Mouse (Mus musculus): ENCODE measurements around the gene Klhl23.
"Not testable (repeated sequence)": the region's sequence is repeated elsewhere in the genome, so short reads cannot be mapped to it uniquely, and the experiment has no call there.

Klhl23 gene

GRCm38 (mm10) chr2:69821711-69822110, at the start of gene Klhl23:
TSS of gene Klhl23 (plus strand) at chr2:69821944.
- no peak for DNase-seq (ENCODE audit: low read depth, low spot score)

GRCm38 (mm10) chr2:69773331-69773730, 48.4 kb upstream of the Klhl23 start:
- peak; percentile 66 for DNase-seq (ENCODE audit: low read depth, low spot score)

DNA sequence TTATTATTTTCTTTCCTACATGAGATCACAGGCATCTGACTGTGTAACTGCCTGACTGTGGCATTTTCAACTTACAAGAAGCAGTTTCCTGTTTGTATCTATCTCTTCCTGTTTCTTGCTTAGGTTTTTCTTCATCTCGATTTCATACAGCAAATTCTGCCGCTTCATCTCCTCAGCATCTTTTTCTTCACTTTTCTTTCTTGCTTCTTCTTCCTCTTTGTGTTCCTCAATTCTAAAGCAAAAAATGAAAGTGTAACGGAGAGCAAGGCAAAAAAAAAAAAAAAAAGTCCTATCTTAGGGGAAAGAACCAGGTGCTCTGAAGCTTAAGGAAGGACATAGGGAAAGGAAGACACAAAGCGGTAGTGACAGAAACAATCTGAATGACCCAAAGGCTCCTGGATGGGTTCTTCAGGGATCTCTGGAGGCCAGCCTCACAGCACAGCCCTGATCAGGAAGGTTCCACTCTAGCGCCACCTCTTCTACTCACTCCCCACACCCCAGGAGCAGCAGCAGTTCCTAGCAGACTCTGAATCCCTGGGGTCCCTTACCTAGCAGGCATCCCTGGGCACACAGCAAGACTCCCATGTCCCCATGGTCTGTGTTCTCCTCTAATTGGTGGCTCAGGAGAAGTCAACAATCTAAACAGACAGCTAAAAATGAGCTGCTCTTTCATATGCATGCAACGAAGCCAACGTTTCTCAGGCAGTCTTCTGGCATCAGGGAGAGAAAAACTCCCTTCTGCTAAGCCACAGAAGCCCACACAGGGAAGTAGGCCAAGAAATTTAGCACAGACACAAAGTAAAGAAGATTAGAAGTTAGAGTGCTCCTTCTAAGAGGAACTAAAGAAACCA, 43.5 kb upstream of the Klhl23 start:
- peak; percentile 60 for DNase-seq (ENCODE audit: low read depth, low spot score)

GRCm38 (mm10) chr2:69778836-69779177, 42.9 kb upstream of the Klhl23 start:
- peak; percentile 46 for DNase-seq (ENCODE audit: low read depth, low spot score)

DNA sequence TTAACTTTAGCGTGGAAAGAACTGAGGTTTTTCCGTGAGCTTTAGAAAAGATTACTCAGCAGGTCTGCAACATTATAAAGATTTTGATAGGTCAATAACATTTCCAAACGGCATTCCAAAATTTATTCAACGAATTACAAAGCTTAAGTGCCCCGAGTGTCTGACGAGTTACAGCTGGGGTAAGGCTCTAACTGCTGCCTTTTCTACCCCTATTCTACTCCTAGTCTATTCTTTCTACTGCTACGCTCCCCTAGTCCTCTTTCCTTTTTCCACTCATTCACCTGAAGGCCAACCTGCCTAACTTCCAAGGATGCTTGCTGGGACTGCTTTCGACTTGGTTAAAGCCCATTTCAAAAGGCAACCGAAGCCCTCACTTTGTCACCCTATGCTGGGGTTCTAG, 32.8 kb upstream of the Klhl23 start:
- no peak for DNase-seq (ENCODE audit: low read depth, low spot score)

- DNase-seq (ENCODE audit: low read depth, low spot score): peak; percentile 99
Measured at GRCm38 (mm10) chr2:69789429-69790069, 32.2 kb upstream of the Klhl23 start, which contains the start of the genes Ccdc173 and Phospho2. TSS of gene Ccdc173 (minus strand) at chr2:69789575. TSS of gene Phospho2 (plus strand) at chr2:69789623.

- DNase-seq (ENCODE audit: low read depth, low spot score): peak; percentile 95
Measured at GRCm38 (mm10) chr2:69790285-69790684, 31.5 kb upstream of the Klhl23 start.

- no peak for DNase-seq (ENCODE audit: low read depth, low spot score)
Measured at GRCm38 (mm10) chr2:69790722-69791121, 31.0 kb upstream of the Klhl23 start.

DNA sequence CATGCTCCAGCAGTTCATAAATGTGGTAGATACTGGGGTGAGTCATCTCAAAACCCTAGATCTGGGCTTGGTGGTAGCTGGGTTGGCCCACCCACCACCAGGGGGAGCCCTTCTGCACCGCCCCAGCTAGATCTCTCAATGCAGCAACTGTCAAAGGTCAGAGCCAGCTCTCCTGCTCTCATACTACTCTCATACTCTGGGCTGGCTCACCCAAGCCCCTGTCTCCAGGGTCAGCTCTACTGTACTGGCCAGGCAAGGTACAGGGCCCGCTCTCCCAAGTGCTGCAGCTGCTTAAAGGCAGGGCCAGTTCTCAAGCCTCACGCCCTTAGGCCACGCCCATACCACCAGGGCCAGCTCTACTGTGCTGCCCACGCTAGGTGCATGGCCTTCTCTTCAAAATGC, 18.8 kb upstream of the Klhl23 start:
- peak; percentile 35 for DNase-seq (ENCODE audit: low read depth, low spot score)

DNA sequence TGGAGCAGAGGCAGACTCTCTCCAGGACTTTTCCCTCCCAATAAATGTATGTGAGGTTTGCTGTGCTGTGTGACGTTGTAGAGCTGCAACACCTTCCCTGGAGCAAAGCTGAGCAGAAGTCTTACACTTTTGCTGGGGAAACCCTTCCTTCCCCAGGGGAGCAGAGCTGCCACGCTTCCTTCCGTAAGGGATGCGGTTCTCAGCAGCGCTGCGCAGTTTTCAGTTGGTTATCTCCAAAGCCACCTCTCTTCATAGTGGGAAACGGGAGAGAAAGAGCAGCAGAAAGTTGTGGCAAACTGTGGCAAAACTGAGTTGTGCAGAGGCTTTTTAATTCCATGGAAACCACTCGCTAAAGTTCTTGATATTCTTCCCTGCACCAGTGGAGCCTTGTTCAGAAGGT, 18.0 kb upstream of the Klhl23 start:
- DNase-seq (ENCODE audit: low read depth, low spot score): no peak

DNA sequence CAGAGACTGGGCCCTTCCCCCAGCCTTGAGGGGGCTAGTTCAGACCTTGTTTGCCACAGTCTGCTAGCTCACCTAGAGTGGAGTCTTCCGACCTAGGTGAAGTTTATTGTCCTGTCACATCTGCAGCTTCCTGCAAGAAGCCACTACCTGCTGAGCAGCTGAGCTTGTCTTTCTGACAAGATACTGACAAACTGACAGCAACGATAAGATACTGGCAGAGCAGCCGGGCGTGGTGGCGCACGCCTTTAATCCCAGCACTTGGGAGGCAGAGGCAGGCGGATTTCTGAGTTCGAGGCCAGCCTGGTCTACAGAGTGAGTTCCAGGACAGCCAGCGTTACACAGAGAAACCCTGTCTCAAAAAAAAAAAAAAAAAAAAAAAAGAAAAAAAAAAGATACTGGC, 17.1 kb upstream of the Klhl23 start:
- DNase-seq (ENCODE audit: low read depth, low spot score): not testable (repeated sequence)

GRCm38 (mm10) chr2:69810169-69810568, 11.6 kb upstream of the Klhl23 start:
- no peak for DNase-seq (ENCODE audit: low read depth, low spot score)

DNA sequence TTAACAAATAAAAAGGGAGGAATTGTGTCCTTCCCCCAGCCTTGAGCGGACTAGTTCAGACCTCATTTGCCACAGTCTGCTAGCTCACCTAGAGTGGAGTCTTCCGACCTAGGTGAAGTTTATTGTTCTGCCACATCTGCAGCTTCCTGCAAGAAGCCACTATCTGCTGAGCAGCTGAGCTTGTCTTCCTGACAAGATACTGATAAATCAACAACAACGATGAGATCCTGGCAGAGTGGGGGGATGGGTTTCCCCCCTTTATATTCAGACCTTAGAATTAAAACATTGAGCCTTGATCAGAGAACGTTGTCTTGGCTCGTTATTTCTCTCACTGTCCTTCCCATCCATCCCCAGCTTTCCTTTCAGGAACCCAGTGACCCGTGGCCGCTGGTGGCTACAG, 10.4 kb upstream of the Klhl23 start:
- not testable (repeated sequence) for DNase-seq (ENCODE audit: low read depth, low spot score)

GRCm38 (mm10) chr2:69816575-69816974, 5.2 kb upstream of the Klhl23 start:
- DNase-seq (ENCODE audit: low read depth, low spot score): peak; percentile 29

- DNase-seq (ENCODE audit: low read depth, low spot score): no peak
Measured at GRCm38 (mm10) chr2:69818350-69819085, 3.2 kb upstream of the Klhl23 start.

GRCm38 (mm10) chr2:69820201-69820600, 1.5 kb upstream of the Klhl23 start:
- DNase-seq (ENCODE audit: low read depth, low spot score): no peak

- peak; percentile 80 for DNase-seq (ENCODE audit: low read depth, low spot score)
Measured at GRCm38 (mm10) chr2:69822361-69823128, 801 bp downstream of the Klhl23 start.

DNA sequence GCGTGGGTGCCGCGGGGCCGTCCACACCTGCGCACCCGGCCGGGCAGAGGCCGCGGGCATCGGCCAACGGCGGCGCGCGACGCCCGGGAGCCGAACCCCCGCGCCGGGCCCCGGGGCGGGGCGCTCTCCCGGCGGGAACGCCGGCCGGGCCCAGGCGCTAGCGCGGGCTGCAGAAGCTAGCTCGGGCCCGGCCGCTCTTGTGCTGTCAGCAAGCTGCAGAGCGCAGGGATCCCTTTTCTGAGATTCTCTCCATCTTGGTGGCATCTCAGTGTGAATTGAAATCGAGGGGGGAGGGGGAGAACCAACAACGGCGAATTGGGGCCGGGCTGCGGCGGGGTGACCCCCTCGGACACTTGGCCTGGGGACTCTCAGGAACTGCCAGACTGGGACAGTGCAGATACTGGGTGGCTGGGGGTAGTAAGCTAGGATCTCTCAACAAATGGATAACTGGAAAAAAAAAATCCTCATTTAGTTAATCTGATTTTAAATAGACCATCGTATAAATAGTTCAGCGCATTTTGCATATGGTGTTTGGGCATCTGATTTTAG, 1.5 kb downstream of the Klhl23 start:
- peak; percentile 77 for DNase-seq (ENCODE audit: low read depth, low spot score)

GRCm38 (mm10) chr2:69825898-69826297, 4.2 kb downstream of the Klhl23 start:
- peak; percentile 73 for DNase-seq (ENCODE audit: low read depth, low spot score)

DNA sequence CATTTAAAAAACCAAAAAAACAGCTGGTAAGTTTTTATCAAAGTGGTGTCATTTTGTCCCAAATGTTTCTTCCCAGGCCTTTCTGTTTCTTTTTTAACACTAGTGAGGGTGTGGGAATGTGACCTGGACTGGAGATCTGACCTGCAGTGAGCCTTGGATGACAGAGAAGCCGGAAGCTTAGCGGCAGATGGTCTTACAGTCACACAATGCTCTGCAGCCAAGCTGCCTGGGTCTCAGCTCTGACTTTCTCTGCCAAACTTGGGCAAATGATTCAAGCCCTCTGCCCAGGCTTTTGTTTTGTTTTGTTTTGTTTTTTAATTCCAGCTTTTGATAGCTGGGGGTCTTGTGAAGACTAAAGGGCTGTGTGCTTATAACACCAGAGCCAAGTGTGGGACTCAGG, 4.6 kb downstream of the Klhl23 start:
- peak; percentile 95 for DNase-seq (ENCODE audit: low read depth, low spot score)

DNA sequence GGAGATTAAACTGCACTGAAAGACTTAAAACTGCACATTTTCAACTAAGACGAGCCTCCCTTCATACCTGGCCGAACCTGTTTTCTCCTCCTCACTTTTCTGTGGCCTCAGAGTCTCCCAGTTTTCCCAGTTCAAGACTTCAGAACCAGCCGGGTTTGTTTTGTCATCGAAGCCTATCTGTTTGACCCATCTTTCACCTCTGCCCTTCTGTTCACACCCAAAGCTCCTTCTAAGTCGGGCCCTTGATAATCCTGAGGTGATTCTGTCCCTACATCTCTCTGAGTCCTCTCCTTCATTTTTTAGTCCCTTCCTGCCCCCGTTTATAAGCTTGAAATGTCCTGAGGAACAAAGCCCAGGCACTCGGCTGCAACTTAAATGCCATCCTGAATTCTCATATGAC, 6.3 kb downstream of the Klhl23 start:
- DNase-seq (ENCODE audit: low read depth, low spot score): no peak

Measured in brain, adult 2 months (tissue).